In genomic region chr14:25716528-25716927, GRCm38 (mm10) we compare ENCODE assay signal across 18 mouse cellular contexts.
"Had no signal": no experiment of that assay in that cellular context is flagged by ENCODE, and none has a peak within 500 bp of the region (broad histone marks: within the 10 kb centered on the region; RNA-seq: fewer than 3 reads in every experiment).

No protein-coding gene starts in this region.

- H3K9me3 ChIP-seq: midbrain, embryonic 10.5 days; midbrain, embryonic 12.5 days; neural tube, embryonic 13.5 days; neural tube, embryonic 15.5 days had no signal

- H3K9ac ChIP-seq: lung, embryonic 14.5 days; midbrain, embryonic 12.5 days; neural tube, embryonic 13.5 days; neural tube, embryonic 15.5 days had no signal

- ATAC-seq: midbrain, embryonic 16.5 days had no signal

- H3K4me2 ChIP-seq: lung, embryonic 14.5 days; midbrain, embryonic 12.5 days; neural tube, embryonic 13.5 days; neural tube, embryonic 15.5 days had no signal

- H3K36me3 ChIP-seq: midbrain, embryonic 10.5 days; midbrain, embryonic 12.5 days; neural tube, embryonic 15.5 days had no signal

- H3K4me3 ChIP-seq: midbrain, embryonic 10.5 days; midbrain, embryonic 12.5 days; myocyte; neural tube, embryonic 13.5 days; neural tube, embryonic 15.5 days had no signal

- H3K27ac ChIP-seq: midbrain, embryonic 10.5 days; midbrain, embryonic 12.5 days; neural tube, embryonic 13.5 days; neural tube, embryonic 15.5 days had no signal

- DNase-seq: lung, embryonic 14.5 days; lung, postnatal 10 days; lung, postnatal 4 days; midbrain, embryonic 14.5 days; retina, postnatal 1 day; right cerebral cortex, adult 18-20 months; right cerebral cortex, postnatal 25 days; right cerebral cortex, postnatal 4 days; spleen, adult 18-20 months; thymus, adult 18-20 months; thymus, postnatal 14 days; thymus, postnatal 36 days had no signal

- H3K27me3 ChIP-seq: midbrain, embryonic 12.5 days; neural tube, embryonic 13.5 days; neural tube, embryonic 15.5 days had no signal
